Mouse (Mus musculus): ENCODE measurements around the gene Mmp21.

DNA sequence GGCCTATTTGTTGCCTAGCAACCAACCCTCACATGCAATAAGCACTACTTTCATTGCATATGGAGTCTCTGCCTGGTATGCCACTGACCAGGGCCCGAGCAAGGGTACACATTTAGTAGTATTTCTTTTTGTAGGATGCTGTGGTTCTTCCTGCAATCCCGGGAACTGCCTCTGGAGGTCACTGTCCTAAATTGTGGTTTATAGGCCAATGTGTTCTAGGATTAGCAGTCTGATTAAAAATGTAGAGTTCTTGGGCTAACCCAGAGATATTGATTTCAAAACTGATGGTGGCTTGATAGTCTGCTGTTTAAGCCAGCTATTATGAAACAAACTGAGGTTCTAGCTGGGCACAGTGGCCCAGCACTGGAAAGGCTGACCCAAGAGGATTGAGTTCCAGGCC lies 47.4 kb downstream of the Mmp21 start:
- TF ChIP-seq CTCF (IDR thresholded peaks at IDR 0.05; ENCODE audit: borderline replicate concordance, insufficient read depth, low read depth, low read length) (peak; percentile 55; the same call in 1 of the 2 replicates), POLR2A (IDR thresholded peaks at IDR 0.05; ENCODE audit: borderline replicate concordance, insufficient read depth, low read length) (no peak)

Data from cerebellum, adult 2 months (tissue).